Mouse (Mus musculus) liver, embryonic 14 days (tissue): ENCODE measurements around the gene Mtap. TPM values are rescaled to one million over a fixed set of nuclear protein-coding genes. Genes with fewer than 3 reads are reported as not detected.

ENCODE experiments used
- polyA plus RNA-seq: library from polyadenylated mRNA; depleted of rRNA; stranded (reverse); fragments of >200 nt; gene quantifications from 2 replicates; pipeline ENCODE4 v1.2.3, GENCODE M21; 2012; rRNA removed

The Mtap gene
- polyA plus RNA-seq: 10.3 and 11.2 TPM in 2 replicates

GRCm38 (mm10) chr4:89136906-89137541 is at the start of gene Mtap:
TSS of gene Mtap (plus strand) at chr4:89137122.

Other genes starting within 250 kb of the Mtap start
- gene Cdkn2a, start 157.5 kb downstream of the Mtap start, polyA plus RNA-seq: not detected in 2 replicates
- 0.03 and 0.06 TPM in 2 replicates for gene Cdkn2b, start 173.9 kb downstream of the Mtap start, polyA plus RNA-seq